Mouse (Mus musculus) heart, adult 2 months (tissue): ENCODE data around the gene Zdhhc23. TPM values are rescaled to one million over a fixed set of nuclear protein-coding genes. Genes with fewer than 3 reads are reported as not detected.

ENCODE experiments used
- DNase-seq, 2 experiments: peaks; one replicate each; pipeline ENCODE4 v3.0.0; 2021
- H3K27ac ChIP-seq: fragments of 200-600 bp; 2 replicates; pipeline ENCODE4 v1.8.1; 2022
- H3K27me3 ChIP-seq: fragments of 200-500 bp; 2 replicates; pipeline ENCODE4 v1.6.1; 2012; ENCODE audit warnings: mild to moderate bottlenecking, low read length, inconsistent platforms, mixed read lengths; ENCODE audit not compliant: control insufficient read depth, insufficient read depth
- H3K36me3 ChIP-seq: fragments of 200-500 bp; 2 replicates; pipeline ENCODE4 v1.6.1; 2012; ENCODE audit warnings: low read length, inconsistent platforms; ENCODE audit not compliant: control insufficient read depth, insufficient read depth
- H3K4me1 ChIP-seq: fragments of 200-500 bp; 2 replicates; pipeline ENCODE4 v1.6.1; 2011; ENCODE audit warnings: low read length; ENCODE audit not compliant: control insufficient read depth, insufficient read depth
- H3K4me3 ChIP-seq: fragments of 200-600 bp; 2 replicates; pipeline ENCODE4 v1.8.1; 2022
- H3K79me2 ChIP-seq: fragments of 200-500 bp; replicated peaks from 2 replicates; pipeline ENCODE4 v1.6.1; 2012; ENCODE audit warnings: mild to moderate bottlenecking, inconsistent platforms, low read length, moderate library complexity, mixed read lengths; ENCODE audit not compliant: control insufficient read depth, insufficient read depth
- H3K9ac ChIP-seq: fragments of 200-500 bp; 2 replicates; pipeline ENCODE4 v1.6.1; 2012; ENCODE audit warnings: low read depth, mild to moderate bottlenecking, control low read depth, inconsistent platforms, low read length, mixed read lengths
- CTCF ChIP-seq: fragments of 200-600 bp; IDR thresholded peaks from 2 replicates; pipeline ENCODE4 v1.8.1; 2022; ENCODE audit warnings: antibody characterized with exemption, mild to moderate bottlenecking, moderate library complexity
- EP300 ChIP-seq: fragments of 200-500 bp; IDR thresholded peaks from 2 replicates; pipeline ENCODE4 v1.6.1; 2011; ENCODE audit warnings: low read depth, low read length, control low read depth; ENCODE audit not compliant: insufficient read depth
- POLR2A ChIP-seq: fragments of 200-500 bp; IDR thresholded peaks from 2 replicates; pipeline ENCODE4 v1.6.1; 2011; ENCODE audit warnings: mild to moderate bottlenecking, low read depth, low read length, control low read depth; ENCODE audit not compliant: insufficient read depth
- WGBS: fragments of 180-500 bp; shearing (Covaris S2); methylation state at CpG from one replicate; pipeline ENCODE4 v1.1.7; 2018; 5-methylcytosine and 5-hydroxymethylcytosine counted together
- intact Hi-C: fragments of 180-260 bp; cut with DNase I; formaldehyde crosslinking; loops from one replicate; pipeline ENCODE4 v1.15.1; 2025
- polyA plus RNA-seq: library from polyadenylated mRNA; depleted of rRNA; stranded (reverse); fragments of >200 nt; gene quantifications from 2 replicates; pipeline ENCODE4 v1.2.3, GENCODE M21; 2012
- total RNA-seq, 2 experiments: library from RNA; stranded (reverse); gene quantifications; 2 replicates each; pipeline ENCODE4 v1.2.3; 2021

Zdhhc23 gene
- total and polyA plus RNA-seq, 3 experiments = 0.25 to 0.42 (median 0.27) TPM

GRCm38 (mm10) chr16:44017707-44018106 lies 38.1 kb upstream of the Zdhhc23 start:
- Histone ChIP-seq H3K27me3 (no peaks in the 10 kb centered on the region), H3K36me3 (no peaks in the 10 kb centered on the region), H3K79me2 (no peaks in the 10 kb centered on the region), H3K4me1 (no peaks in the 10 kb centered on the region), H3K27ac (no peak overlapping the region), H3K9ac (no peak overlapping the region), H3K4me3 (no peak overlapping the region)
- no peak for TF ChIP-seq EP300
- TF ChIP-seq CTCF = no peak
- TF ChIP-seq POLR2A = no peak
- intact Hi-C loops = no loop called here
- 84% methylated on average over 4 of the region's 4 CpGs for WGBS
- no peak for DNase-seq

- intact Hi-C loops = no loop called here
- Histone ChIP-seq H3K4me1 (no peaks in the 10 kb centered on the region), H3K27ac (no peak overlapping the region), H3K4me3 (peak overlapping the region; percentile 21), H3K9ac (no peak overlapping the region), H3K79me2 (no peaks in the 10 kb centered on the region), H3K27me3 (no peaks in the 10 kb centered on the region), H3K36me3 (no peaks in the 10 kb centered on the region)
- WGBS = 11% methylated on average over 11 of the region's 11 CpGs
- peak in 1 of 2 experiments; percentile 32 for DNase-seq
- TF ChIP-seq CTCF (no peak), EP300 (no peak), POLR2A (no peak)
These were observed 36.6 kb upstream of the Zdhhc23 start for GRCm38 (mm10) chr16:44016164-44016563.

- no peak for TF ChIP-seq CTCF
- no peak for TF ChIP-seq EP300
- TF ChIP-seq POLR2A = no peak
- Histone ChIP-seq H3K27ac (no peak overlapping the region), H3K36me3 (no peaks in the 10 kb centered on the region), H3K4me1 (no peaks in the 10 kb centered on the region), H3K27me3 (no peaks in the 10 kb centered on the region), H3K9ac (no peak overlapping the region), H3K4me3 (peak overlapping the region; percentile 21), H3K79me2 (no peaks in the 10 kb centered on the region)
- DNase-seq = no peak
- intact Hi-C loops = no loop called here
- WGBS = 50% methylated on average over 16 of the region's 16 CpGs
These were observed 36.0 kb upstream of the Zdhhc23 start for GRCm38 (mm10) chr16:44015416-44016158.

GRCm38 (mm10) chr16:44011010-44011409 lies 31.4 kb upstream of the Zdhhc23 start:
- no peaks in the 10 kb centered on the region for H3K4me1 ChIP-seq
- no peaks in the 10 kb centered on the region for H3K36me3 ChIP-seq
- no peak for DNase-seq
- no peak overlapping the region for H3K4me3 ChIP-seq
- 68% methylated on average over 5 of the region's 5 CpGs for WGBS
- H3K27me3 ChIP-seq = no peaks in the 10 kb centered on the region
- no peaks in the 10 kb centered on the region for H3K79me2 ChIP-seq
- intact Hi-C loops = no loop called here
- no peak for TF ChIP-seq EP300
- no peak for TF ChIP-seq POLR2A
- TF ChIP-seq CTCF = no peak
- no peak overlapping the region for H3K27ac ChIP-seq
- H3K9ac ChIP-seq = no peak overlapping the region

- Histone ChIP-seq H3K9ac (no peak overlapping the region), H3K79me2 (no peaks in the 10 kb centered on the region), H3K27ac (no peak overlapping the region), H3K27me3 (no peaks in the 10 kb centered on the region), H3K36me3 (no peaks in the 10 kb centered on the region), H3K4me1 (no peaks in the 10 kb centered on the region), H3K4me3 (no peak overlapping the region)
- no peak for DNase-seq
- intact Hi-C loops = no loop called here
- WGBS = 55% methylated on average over 5 of the region's 5 CpGs
- TF ChIP-seq POLR2A (no peak), CTCF (no peak), EP300 (no peak)
These were observed 22.5 kb upstream of the Zdhhc23 start for GRCm38 (mm10) chr16:44002086-44002485.

- Histone ChIP-seq H3K36me3 (no peaks in the 10 kb centered on the region), H3K27ac (no peak overlapping the region), H3K9ac (no peak overlapping the region), H3K4me3 (no peak overlapping the region), H3K27me3 (no peaks in the 10 kb centered on the region), H3K4me1 (no peaks in the 10 kb centered on the region), H3K79me2 (no peaks in the 10 kb centered on the region)
- 63% methylated on average over 5 of the region's 5 CpGs for WGBS
- DNase-seq = peak in 1 of 2 experiments; percentile 8
- intact Hi-C loops = no loop called here
- TF ChIP-seq CTCF = no peak
- no peak for TF ChIP-seq EP300
- TF ChIP-seq POLR2A = no peak
These were observed 19.9 kb upstream of the Zdhhc23 start for GRCm38 (mm10) chr16:43999541-43999940.
